Mouse (Mus musculus): ENCODE measurements around the gene 2200002J24Rik. TPM values are rescaled to one million over a fixed set of nuclear protein-coding genes. Genes with fewer than 3 reads are reported as not detected.
"Not testable (repeated sequence)": the region's sequence is repeated elsewhere in the genome, so short reads cannot be mapped to it uniquely, and the experiment has no call there.

2200002J24Rik gene
- polyA plus RNA-seq, 1 experiment, result not detected

GRCm38 (mm10) chr7:30736211-30736610 lies 37.5 kb downstream of the 2200002J24Rik start:
- Histone ChIP-seq H3K27me3 (ENCODE audit: control insufficient read depth, insufficient read depth, low read length, poor library complexity, severe bottlenecking) (no peaks in the 10 kb centered on the region), H3K4me1 (ENCODE audit: control insufficient read depth, insufficient read depth, low read length) (no peaks in the 10 kb centered on the region), H3K4me3 (ENCODE audit: low read depth, low read length) (no peak overlapping the region), H3K27ac (ENCODE audit: insufficient read depth, low read length) (no peak overlapping the region), H3K9ac (ENCODE audit: low read depth, poor library complexity, severe bottlenecking) (no peak overlapping the region), H3K9me3 (replicated peaks; ENCODE audit: control insufficient read depth, insufficient read depth, low read length, poor library complexity, severe bottlenecking) (no peaks in the 10 kb centered on the region), H3K36me3 (ENCODE audit: control insufficient read depth, insufficient read depth, low read length, poor library complexity, severe bottlenecking) (no peaks in the 10 kb centered on the region)
- TF ChIP-seq CTCF (IDR thresholded peaks at IDR 0.05; ENCODE audit: low read depth, low read length) (no peak), EP300 (IDR thresholded peaks at IDR 0.05; ENCODE audit: insufficient read depth, low read depth, low read length) (no peak), POLR2A (IDR thresholded peaks at IDR 0.05; ENCODE audit: insufficient read depth, low read length) (no peak)

- not testable (repeated sequence) for H3K4me3 ChIP-seq (ENCODE audit: low read depth, low read length); H3K9me3 ChIP-seq (replicated peaks; ENCODE audit: control insufficient read depth, insufficient read depth, low read length, poor library complexity, severe bottlenecking); H3K27me3 ChIP-seq (ENCODE audit: control insufficient read depth, insufficient read depth, low read length, poor library complexity, severe bottlenecking); H3K9ac ChIP-seq (ENCODE audit: low read depth, poor library complexity, severe bottlenecking); H3K27ac ChIP-seq (ENCODE audit: insufficient read depth, low read length); H3K4me1 ChIP-seq (ENCODE audit: control insufficient read depth, insufficient read depth, low read length); H3K36me3 ChIP-seq (ENCODE audit: control insufficient read depth, insufficient read depth, low read length, poor library complexity, severe bottlenecking)
These were observed 43.8 kb downstream of the 2200002J24Rik start for GRCm38 (mm10) chr7:30742570-30742969.

- H3K9ac ChIP-seq (ENCODE audit: low read depth, poor library complexity, severe bottlenecking); H3K4me3 ChIP-seq (ENCODE audit: low read depth, low read length); H3K27ac ChIP-seq (ENCODE audit: insufficient read depth, low read length); H3K4me1 ChIP-seq (ENCODE audit: control insufficient read depth, insufficient read depth, low read length); H3K36me3 ChIP-seq (ENCODE audit: control insufficient read depth, insufficient read depth, low read length, poor library complexity, severe bottlenecking); H3K9me3 ChIP-seq (replicated peaks; ENCODE audit: control insufficient read depth, insufficient read depth, low read length, poor library complexity, severe bottlenecking); H3K27me3 ChIP-seq (ENCODE audit: control insufficient read depth, insufficient read depth, low read length, poor library complexity, severe bottlenecking): not testable (repeated sequence)
These were observed 44.9 kb downstream of the 2200002J24Rik start, which contains the start of gene Gapdhs for GRCm38 (mm10) chr7:30743617-30744016. Gapdhs (minus strand) TSS chr7:30743681.

- Histone ChIP-seq H3K27ac (ENCODE audit: insufficient read depth, low read length) (no peak overlapping the region), H3K9ac (ENCODE audit: low read depth, poor library complexity, severe bottlenecking) (no peak overlapping the region), H3K4me1 (ENCODE audit: control insufficient read depth, insufficient read depth, low read length) (peaks cover 2% of the 10 kb centered on the region), H3K4me3 (ENCODE audit: low read depth, low read length) (no peak overlapping the region), H3K36me3 (ENCODE audit: control insufficient read depth, insufficient read depth, low read length, poor library complexity, severe bottlenecking) (no peaks in the 10 kb centered on the region), H3K9me3 (replicated peaks; ENCODE audit: control insufficient read depth, insufficient read depth, low read length, poor library complexity, severe bottlenecking) (no peaks in the 10 kb centered on the region), H3K27me3 (ENCODE audit: control insufficient read depth, insufficient read depth, low read length, poor library complexity, severe bottlenecking) (no peaks in the 10 kb centered on the region)
- TF ChIP-seq CTCF (IDR thresholded peaks at IDR 0.05; ENCODE audit: low read depth, low read length) (no peak), POLR2A (IDR thresholded peaks at IDR 0.05; ENCODE audit: insufficient read depth, low read length) (no peak), EP300 (IDR thresholded peaks at IDR 0.05; ENCODE audit: insufficient read depth, low read depth, low read length) (no peak)
These were observed 45.4 kb downstream of the 2200002J24Rik start for GRCm38 (mm10) chr7:30744022-30744598.

- Histone ChIP-seq H3K9ac (ENCODE audit: low read depth, poor library complexity, severe bottlenecking) (no peak overlapping the region), H3K36me3 (ENCODE audit: control insufficient read depth, insufficient read depth, low read length, poor library complexity, severe bottlenecking) (no peaks in the 10 kb centered on the region), H3K4me1 (ENCODE audit: control insufficient read depth, insufficient read depth, low read length) (peaks cover 2% of the 10 kb centered on the region), H3K27me3 (ENCODE audit: control insufficient read depth, insufficient read depth, low read length, poor library complexity, severe bottlenecking) (no peaks in the 10 kb centered on the region), H3K4me3 (ENCODE audit: low read depth, low read length) (no peak overlapping the region), H3K9me3 (replicated peaks; ENCODE audit: control insufficient read depth, insufficient read depth, low read length, poor library complexity, severe bottlenecking) (no peaks in the 10 kb centered on the region), H3K27ac (ENCODE audit: insufficient read depth, low read length) (no peak overlapping the region)
- TF ChIP-seq CTCF (IDR thresholded peaks at IDR 0.05; ENCODE audit: low read depth, low read length) (peak; percentile 72), POLR2A (IDR thresholded peaks at IDR 0.05; ENCODE audit: insufficient read depth, low read length) (no peak), EP300 (IDR thresholded peaks at IDR 0.05; ENCODE audit: insufficient read depth, low read depth, low read length) (no peak)
These were observed 48.9 kb downstream of the 2200002J24Rik start for GRCm38 (mm10) chr7:30747525-30748204.

Other genes with a start within 250 kb of the 2200002J24Rik start
- gene Kirrel2, start 241.2 kb upstream of the 2200002J24Rik start, polyA plus RNA-seq (2011; ENCODE audit: insufficient read depth, insufficient read length, low read depth, missing spikeins), result 5.8 and 9.4 TPM in 2 replicates
- gene Nphs1, start 240.6 kb upstream of the 2200002J24Rik start, polyA plus RNA-seq (2011; ENCODE audit: insufficient read depth, insufficient read length, low read depth, missing spikeins), result 27.5 and 30.9 TPM in 2 replicates
- 0.58 TPM in 1 of 2 replicates, not detected in the other for gene Prodh2, start 205.3 kb upstream of the 2200002J24Rik start, polyA plus RNA-seq (2011; ENCODE audit: insufficient read depth, insufficient read length, low read depth, missing spikeins)
- gene Arhgap33, start 163.9 kb upstream of the 2200002J24Rik start, polyA plus RNA-seq (2011; ENCODE audit: insufficient read depth, insufficient read length, low read depth, missing spikeins), result 6.0 and 6.5 TPM in 2 replicates
- 6.4 and 7.0 TPM in 2 replicates for gene Hspb6, start 146.7 kb upstream of the 2200002J24Rik start, polyA plus RNA-seq (2011; ENCODE audit: insufficient read depth, insufficient read length, low read depth, missing spikeins)
- 16.8 and 17.3 TPM in 2 replicates for gene Proser3, start 146.6 kb upstream of the 2200002J24Rik start, polyA plus RNA-seq (2011; ENCODE audit: insufficient read depth, insufficient read length, low read depth, missing spikeins)
- 23.3 and 29.3 TPM in 2 replicates for gene Lin37, start 139.1 kb upstream of the 2200002J24Rik start, polyA plus RNA-seq (2011; ENCODE audit: insufficient read depth, insufficient read length, low read depth, missing spikeins)
- gene U2af1l4, start 135.6 kb upstream of the 2200002J24Rik start, polyA plus RNA-seq (2011; ENCODE audit: insufficient read depth, insufficient read length, low read depth, missing spikeins), result 50.9 and 73.9 TPM in 2 replicates
- 1.8 and 1.9 TPM in 2 replicates for gene Gm49396, start 135.6 kb upstream of the 2200002J24Rik start, polyA plus RNA-seq (2011; ENCODE audit: insufficient read depth, insufficient read length, low read depth, missing spikeins)
- 99.8 and 107 TPM in 2 replicates for gene Psenen, start 135.3 kb upstream of the 2200002J24Rik start, polyA plus RNA-seq (2011; ENCODE audit: insufficient read depth, insufficient read length, low read depth, missing spikeins)
- gene Igflr1, start 133.5 kb upstream of the 2200002J24Rik start, polyA plus RNA-seq (2011; ENCODE audit: insufficient read depth, insufficient read length, low read depth, missing spikeins), result 0.72 TPM in 1 of 2 replicates, not detected in the other
- gene Kmt2b, start 110.2 kb upstream of the 2200002J24Rik start, polyA plus RNA-seq (2011; ENCODE audit: insufficient read depth, insufficient read length, low read depth, missing spikeins), result 70.2 and 81.4 TPM in 2 replicates
- 20.3 and 22.7 TPM in 2 replicates for gene Zbtb32, start 100.0 kb upstream of the 2200002J24Rik start, polyA plus RNA-seq (2011; ENCODE audit: insufficient read depth, insufficient read length, low read depth, missing spikeins)
- gene Upk1a, start 86.1 kb upstream of the 2200002J24Rik start, polyA plus RNA-seq (2011; ENCODE audit: insufficient read depth, insufficient read length, low read depth, missing spikeins), result 2.5 and 2.8 TPM in 2 replicates
- 540 and 569 TPM in 2 replicates for gene Cox6b1, start 72.8 kb upstream of the 2200002J24Rik start, polyA plus RNA-seq (2011; ENCODE audit: insufficient read depth, insufficient read length, low read depth, missing spikeins)
- 2.8 and 3.3 TPM in 2 replicates for gene Etv2, start 63.1 kb upstream of the 2200002J24Rik start, polyA plus RNA-seq (2011; ENCODE audit: insufficient read depth, insufficient read length, low read depth, missing spikeins)
- gene Rbm42, start 48.6 kb upstream of the 2200002J24Rik start, polyA plus RNA-seq (2011; ENCODE audit: insufficient read depth, insufficient read length, low read depth, missing spikeins), result 42.3 and 47.0 TPM in 2 replicates
- 16.9 and 17.8 TPM in 2 replicates for gene Haus5, start 33.9 kb upstream of the 2200002J24Rik start, polyA plus RNA-seq (2011; ENCODE audit: insufficient read depth, insufficient read length, low read depth, missing spikeins)
- gene Pmis2, start 27.3 kb upstream of the 2200002J24Rik start, polyA plus RNA-seq (2011; ENCODE audit: insufficient read depth, insufficient read length, low read depth, missing spikeins), result not detected in 2 replicates
- 1.4 and 1.6 TPM in 2 replicates for gene Atp4a, start 13.3 kb downstream of the 2200002J24Rik start, polyA plus RNA-seq (2011; ENCODE audit: insufficient read depth, insufficient read length, low read depth, missing spikeins)
- 66.7 and 75.8 TPM in 2 replicates for gene Tmem147, start 30.6 kb downstream of the 2200002J24Rik start, polyA plus RNA-seq (2011; ENCODE audit: insufficient read depth, insufficient read length, low read depth, missing spikeins)
- gene Gapdhs, start 44.8 kb downstream of the 2200002J24Rik start, polyA plus RNA-seq (2011; ENCODE audit: insufficient read depth, insufficient read length, low read depth, missing spikeins), result not detected in 2 replicates
- 12.4 and 14.6 TPM in 2 replicates for gene Sbsn, start 52.5 kb downstream of the 2200002J24Rik start, polyA plus RNA-seq (2011; ENCODE audit: insufficient read depth, insufficient read length, low read depth, missing spikeins)
- 0.70 and 0.99 TPM in 2 replicates for gene Dmkn, start 64.8 kb downstream of the 2200002J24Rik start, polyA plus RNA-seq (2011; ENCODE audit: insufficient read depth, insufficient read length, low read depth, missing spikeins)
- gene Krtdap, start 89.0 kb downstream of the 2200002J24Rik start, polyA plus RNA-seq (2011; ENCODE audit: insufficient read depth, insufficient read length, low read depth, missing spikeins), result 5.0 and 9.1 TPM in 2 replicates
- gene Ffar2, start 124.8 kb downstream of the 2200002J24Rik start, polyA plus RNA-seq (2011; ENCODE audit: insufficient read depth, insufficient read length, low read depth, missing spikeins), result not detected in 2 replicates
- gene Ffar3, start 157.3 kb downstream of the 2200002J24Rik start, polyA plus RNA-seq (2011; ENCODE audit: insufficient read depth, insufficient read length, low read depth, missing spikeins), result not detected in 2 replicates
- not detected in 2 replicates for gene Ffar1, start 162.6 kb downstream of the 2200002J24Rik start, polyA plus RNA-seq (2011; ENCODE audit: insufficient read depth, insufficient read length, low read depth, missing spikeins)
- gene Cd22, start 181.4 kb downstream of the 2200002J24Rik start, polyA plus RNA-seq (2011; ENCODE audit: insufficient read depth, insufficient read length, low read depth, missing spikeins), result not detected in 2 replicates
- 0.85 TPM in 1 of 2 replicates, not detected in the other for gene Mag, start 215.9 kb downstream of the 2200002J24Rik start, polyA plus RNA-seq (2011; ENCODE audit: insufficient read depth, insufficient read length, low read depth, missing spikeins)
- gene Hamp2, start 225.8 kb downstream of the 2200002J24Rik start, polyA plus RNA-seq (2011; ENCODE audit: insufficient read depth, insufficient read length, low read depth, missing spikeins), result not detected in 2 replicates
- gene Hamp, start 245.1 kb downstream of the 2200002J24Rik start, polyA plus RNA-seq (2011; ENCODE audit: insufficient read depth, insufficient read length, low read depth, missing spikeins), result not detected in 2 replicates

All from ES-Bruce4 (cell line).